Mouse (Mus musculus) common myeloid progenitor, adult 5-6 weeks (primary cell): Measurements from ENCODE around the gene Fam210b. TPM values are rescaled to one million over a fixed set of nuclear protein-coding genes. Genes with fewer than 3 reads are reported as not detected.
A peak's percentile ranks its signal among the peaks of the same experiment; 100 is the strongest.
"Not testable (repeated sequence)": the region's sequence is repeated elsewhere in the genome, so short reads cannot be mapped to it uniquely, and the experiment has no call there.

ENCODE experiments used
- ATAC-seq: replicated peaks from 2 replicates; pipeline ENCODE4 v1.8.0; 2016; ENCODE audit warnings: low read depth, mild to moderate bottlenecking, moderate TSS enrichment, inconsistent platforms; ENCODE audit not compliant: poor library complexity, severe bottlenecking
- total RNA-seq: library from RNA; stranded (forward); fragments of 200-1000, 187-1606 nt; gene quantifications from 2 replicates; pipeline ENCODE4 v1.2.3, GENCODE M21; 2017

The Fam210b gene
- 5.6 and 6.8 TPM in 2 replicates for total RNA-seq

GRCm38 (mm10) chr2:172345258-172345738, at the start of gene Fam210b:
TSS of gene Fam210b (plus strand) at chr2:172345565.
- ATAC-seq, result peak; percentile 85

GRCm38 (mm10) chr2:172298083-172298482, 47.3 kb upstream of the Fam210b start:
- no peak for ATAC-seq

GRCm38 (mm10) chr2:172298542-172298941, 46.8 kb upstream of the Fam210b start:
- no peak for ATAC-seq

GRCm38 (mm10) chr2:172299126-172299921, 46.0 kb upstream of the Fam210b start:
- ATAC-seq, result no peak

- ATAC-seq, result no peak
Observed at GRCm38 (mm10) chr2:172302396-172302795, 43.0 kb upstream of the Fam210b start.

- no peak for ATAC-seq
Observed at GRCm38 (mm10) chr2:172304118-172304708, 41.2 kb upstream of the Fam210b start.

- ATAC-seq, result not testable (repeated sequence)
Observed at GRCm38 (mm10) chr2:172305546-172305945, 39.8 kb upstream of the Fam210b start.

- ATAC-seq, result no peak
Observed at GRCm38 (mm10) chr2:172306544-172306943, 38.8 kb upstream of the Fam210b start.

GRCm38 (mm10) chr2:172311731-172312130, 33.6 kb upstream of the Fam210b start:
- ATAC-seq, result no peak

GRCm38 (mm10) chr2:172320878-172321277, 24.5 kb upstream of the Fam210b start:
- peak; percentile 96 for ATAC-seq

GRCm38 (mm10) chr2:172328248-172328647, 17.1 kb upstream of the Fam210b start:
- ATAC-seq, result no peak

GRCm38 (mm10) chr2:172329179-172329578, 16.2 kb upstream of the Fam210b start:
- ATAC-seq, result peak; percentile 83; the same call in 1 of the 2 replicates

GRCm38 (mm10) chr2:172338206-172338942, 7.0 kb upstream of the Fam210b start:
- no peak for ATAC-seq

GRCm38 (mm10) chr2:172340936-172341335, 4.4 kb upstream of the Fam210b start:
- ATAC-seq, result no peak

GRCm38 (mm10) chr2:172341606-172342005, 3.8 kb upstream of the Fam210b start:
- no peak for ATAC-seq

- no peak for ATAC-seq
Observed at GRCm38 (mm10) chr2:172343751-172344150, 1.6 kb upstream of the Fam210b start.

- ATAC-seq, result no peak
Observed at GRCm38 (mm10) chr2:172344669-172345068, 696 bp upstream of the Fam210b start.

GRCm38 (mm10) chr2:172346034-172346929, 917 bp downstream of the Fam210b start:
- ATAC-seq, result peak; percentile 24

GRCm38 (mm10) chr2:172346933-172347611, 1.7 kb downstream of the Fam210b start:
- no peak for ATAC-seq
